Mouse (Mus musculus) liver, embryonic 16.5 days (tissue): ENCODE measurements around the gene Rnase4. TPM values are rescaled to one million over a fixed set of nuclear protein-coding genes. Genes with fewer than 3 reads are reported as not detected.

Experiments
- ATAC-seq: fragments of 200-750 bp; cut with Nextera tagmentation; 2 replicates; pipeline ENCODE4 v1.8.0; 2017; ENCODE audit warnings: low read depth, mild to moderate bottlenecking, moderate number of reproducible peaks, moderate library complexity
- H3K27ac ChIP-seq: fragments of 300-500 bp; sonication (generic); 2 replicates; pipeline ENCODE4 v1.5.1; 2014; ENCODE audit warnings: mild to moderate bottlenecking, low read length
- H3K27me3 ChIP-seq: fragments of 300-500 bp; sonication (generic); 2 replicates; pipeline ENCODE4 v1.6.1; 2014; ENCODE audit warnings: low read depth, low read length, mixed read lengths; ENCODE audit not compliant: control insufficient read depth, insufficient read depth
- H3K36me3 ChIP-seq: fragments of 300-500 bp; sonication (generic); 2 replicates; pipeline ENCODE4 v1.6.1; 2014; ENCODE audit warnings: mild to moderate bottlenecking; ENCODE audit not compliant: control insufficient read depth, insufficient read depth
- H3K4me1 ChIP-seq: fragments of 300-500 bp; sonication (generic); 2 replicates; pipeline ENCODE4 v1.6.1; 2014; ENCODE audit warnings: low read depth, low read length, mixed read lengths; ENCODE audit not compliant: control insufficient read depth
- H3K4me2 ChIP-seq: fragments of 300-500 bp; sonication (generic); 2 replicates; pipeline ENCODE4 v1.6.1; 2014; ENCODE audit warnings: low read depth, low read length, mixed read lengths
- H3K4me3 ChIP-seq: fragments of 300-500 bp; sonication (generic); 2 replicates; pipeline ENCODE4 v1.5.1; 2014; ENCODE audit warnings: low read depth, mild to moderate bottlenecking, low read length
- H3K9ac ChIP-seq: fragments of 300-500 bp; sonication (generic); 2 replicates; pipeline ENCODE4 v1.6.1; 2014; ENCODE audit warnings: low read depth, low read length
- H3K9me3 ChIP-seq: fragments of 300-500 bp; sonication (generic); replicated peaks from 2 replicates; pipeline ENCODE4 v1.6.1; 2016; ENCODE audit warnings: low read length; ENCODE audit not compliant: control insufficient read depth
- whole genome bisulfite sequencing: fragments of 180-500 bp; shearing (Covaris S2); extraction: QIAGEN DNeasy Blood & Tissue Kit; methylation state at CpG from one replicate; pipeline ENCODE4 v1.1.7; 2014; ENCODE audit not compliant: insufficient replicate concordance; 5-methylcytosine and 5-hydroxymethylcytosine counted together
- polyA plus RNA-seq: library from polyadenylated mRNA; unstranded; fragments of >200 nt; fragmentation: Nextera tagmentation; extraction: Ambion mirVana; gene quantifications from 2 replicates; pipeline ENCODE4 v1.2.1, GENCODE M21; 2015

Rnase4 gene
- polyA plus RNA-seq, 1 experiment from 2014 or later, result 23.1 TPM

GRCm38 (mm10) chr14:51146685-51147084, 55.8 kb downstream of the Rnase4 start, which contains the start of gene Rnase1:
Gene Rnase1, minus strand, starts transcription at chr14:51146785.
- H3K36me3 ChIP-seq, result no peaks in the 10 kb centered on the region
- peaks cover 86% of the 10 kb centered on the region for H3K4me1 ChIP-seq
- no peak within 1 kb of the TSS for H3K4me3 ChIP-seq
- no peak within 1 kb of the TSS for H3K4me2 ChIP-seq
- peak within 1 kb of the TSS; percentile 22; the same call in 1 of the 2 replicates for H3K27ac ChIP-seq
- H3K9ac ChIP-seq, result peak within 1 kb of the TSS; percentile 17; the same call in 1 of the 2 replicates
- WGBS, result 56% methylated on average over 2 of the region's 2 CpGs
- no peaks in the 10 kb centered on the region for H3K9me3 ChIP-seq
- H3K27me3 ChIP-seq, result no peaks in the 10 kb centered on the region
- no peak for ATAC-seq

- Histone ChIP-seq H3K4me1 (peaks cover 85% of the 10 kb centered on the region), H3K27me3 (no peaks in the 10 kb centered on the region), H3K27ac (peak overlapping the region; percentile 73; the same call in 1 of the 2 replicates), H3K4me2 (no peak overlapping the region), H3K36me3 (no peaks in the 10 kb centered on the region), H3K9ac (no peak overlapping the region; the same call in 1 of the 2 replicates), H3K4me3 (no peak overlapping the region), H3K9me3 (no peaks in the 10 kb centered on the region)
- no peak for ATAC-seq
- WGBS, result 60% methylated on average over 3 of the region's 3 CpGs
Observed at GRCm38 (mm10) chr14:51148006-51148405, 57.1 kb downstream of the Rnase4 start.

GRCm38 (mm10) chr14:51149164-51149563, 58.3 kb downstream of the Rnase4 start:
- H3K9ac ChIP-seq, result peak overlapping the region; percentile 22
- H3K36me3 ChIP-seq, result no peaks in the 10 kb centered on the region
- no peaks in the 10 kb centered on the region for H3K27me3 ChIP-seq
- ATAC-seq, result peak; percentile 73
- peak overlapping the region; percentile 38 for H3K4me2 ChIP-seq
- no peak overlapping the region for H3K4me3 ChIP-seq
- WGBS, result 46% methylated on average over 5 of the region's 5 CpGs
- peaks cover 74% of the 10 kb centered on the region for H3K4me1 ChIP-seq
- peak overlapping the region; percentile 73 for H3K27ac ChIP-seq
- H3K9me3 ChIP-seq, result no peaks in the 10 kb centered on the region

- H3K27me3 ChIP-seq, result no peaks in the 10 kb centered on the region
- peak overlapping the region; percentile 45 for H3K4me2 ChIP-seq
- H3K36me3 ChIP-seq, result no peaks in the 10 kb centered on the region
- H3K4me3 ChIP-seq, result no peak overlapping the region
- 56% methylated on average over 3 of the region's 3 CpGs for WGBS
- no peaks in the 10 kb centered on the region for H3K9me3 ChIP-seq
- peak; percentile 91 for ATAC-seq
- peak overlapping the region; percentile 41 for H3K9ac ChIP-seq
- peaks cover 63% of the 10 kb centered on the region for H3K4me1 ChIP-seq
- H3K27ac ChIP-seq, result peak overlapping the region; percentile 73
Observed at GRCm38 (mm10) chr14:51150206-51150831, 59.4 kb downstream of the Rnase4 start.

- Histone ChIP-seq H3K4me3 (no peak overlapping the region), H3K4me1 (peaks cover 48% of the 10 kb centered on the region), H3K36me3 (no peaks in the 10 kb centered on the region), H3K27ac (peak overlapping the region; percentile 73), H3K27me3 (no peaks in the 10 kb centered on the region), H3K9ac (peak overlapping the region; percentile 39; the same call in 1 of the 2 replicates), H3K4me2 (no peak overlapping the region), H3K9me3 (no peaks in the 10 kb centered on the region)
- 35% methylated on average over 5 of the region's 5 CpGs for WGBS
- ATAC-seq, result peak; percentile 65
Observed at GRCm38 (mm10) chr14:51152249-51152870, 61.5 kb downstream of the Rnase4 start.

Other genes starting within 250 kb of the Rnase4 start
- gene Tep1, start 220.5 kb upstream of the Rnase4 start, polyA plus RNA-seq, result 3.2 and 3.7 TPM in 2 replicates
- 0.08 and 0.11 TPM in 2 replicates for gene Klhl33, start 193.6 kb upstream of the Rnase4 start, polyA plus RNA-seq
- 53.3 and 54.4 TPM in 2 replicates for gene Osgep, start 166.2 kb upstream of the Rnase4 start, polyA plus RNA-seq
- gene Apex1, start 166.1 kb upstream of the Rnase4 start, polyA plus RNA-seq, result 61.8 and 61.9 TPM in 2 replicates
- gene Pip4p1, start 160.2 kb upstream of the Rnase4 start, polyA plus RNA-seq, result 22.8 and 24.9 TPM in 2 replicates
- gene Pnp, start 160.0 kb upstream of the Rnase4 start, polyA plus RNA-seq, result 75.2 and 83.1 TPM in 2 replicates
- gene Gm49342, start 146.6 kb upstream of the Rnase4 start, polyA plus RNA-seq, result not detected in 2 replicates
- 10.6 and 11.0 TPM in 2 replicates for gene Pnp2, start 135.1 kb upstream of the Rnase4 start, polyA plus RNA-seq
- 0.09 TPM in 1 of 2 replicates, not detected in the other for gene Rnase10, start 83.3 kb upstream of the Rnase4 start, polyA plus RNA-seq
- not detected in 2 replicates for gene Rnase9, start 49.2 kb upstream of the Rnase4 start, polyA plus RNA-seq
- gene Rnase11, start 40.9 kb upstream of the Rnase4 start, polyA plus RNA-seq, result not detected in 2 replicates
- 1.7 and 2.0 TPM in 2 replicates for gene Rnase12, start 33.4 kb upstream of the Rnase4 start, polyA plus RNA-seq
- gene Olfr750, start 16.6 kb upstream of the Rnase4 start, polyA plus RNA-seq, result not detected in 2 replicates
- gene Ang, start 73 bp downstream of the Rnase4 start, polyA plus RNA-seq, result 6.7 and 8.4 TPM in 2 replicates
- gene Eddm3b, start 23.3 kb downstream of the Rnase4 start, polyA plus RNA-seq, result not detected in 2 replicates
- 2.7 and 3.2 TPM in 2 replicates for gene Rnase6, start 32.8 kb downstream of the Rnase4 start, polyA plus RNA-seq
- 0.27 and 2.1 TPM in 2 replicates for gene Rnase1, start 55.7 kb downstream of the Rnase4 start, polyA plus RNA-seq
- gene Rnase2b, start 71.2 kb downstream of the Rnase4 start, polyA plus RNA-seq, result not detected in 2 replicates
- not detected in 2 replicates for gene Ang2, start 108.1 kb downstream of the Rnase4 start, polyA plus RNA-seq
- not detected in 2 replicates for gene Ear14, start 112.3 kb downstream of the Rnase4 start, polyA plus RNA-seq
- gene Rnase2a, start 165.0 kb downstream of the Rnase4 start, polyA plus RNA-seq, result not detected in 2 replicates